Mouse (Mus musculus) thymus, adult 2 months (tissue): ENCODE measurements around the gene Slc45a1.

Experiments used
- CTCF ChIP-seq: fragments of 200-500 bp; IDR thresholded peaks from 2 replicates; pipeline ENCODE4 v1.5.1; 2012; ENCODE audit warnings: mild to moderate bottlenecking, control low read depth, low read length, moderate library complexity, borderline replicate concordance; ENCODE audit not compliant: control insufficient read depth, poor library complexity, insufficient read depth; ENCODE audit errors: extremely low read depth
- POLR2A ChIP-seq: fragments of 200-500 bp; IDR thresholded peaks from 2 replicates; pipeline ENCODE4 v1.6.1; 2012; ENCODE audit warnings: mild to moderate bottlenecking, low read length, control low read depth, moderate library complexity; ENCODE audit not compliant: control insufficient read depth, poor library complexity, insufficient read depth; ENCODE audit errors: extremely low read depth

GRCm38 (mm10) chr4:150656504-150656903 lies 4.5 kb upstream of the Slc45a1 start:
- TF ChIP-seq CTCF = no peak
- no peak for TF ChIP-seq POLR2A
